Mouse (Mus musculus) neural tube, embryonic 11.5 days (tissue): ENCODE data around the gene Tmem132c. TPM values are rescaled to one million over a fixed set of nuclear protein-coding genes. Genes with fewer than 3 reads are reported as not detected.
A peak's percentile ranks its signal among the peaks of the same experiment; 100 is the strongest.

Experiments
- ATAC-seq: fragments of 200-750 bp; cut with Nextera tagmentation; 2 replicates; pipeline ENCODE4 v1.8.0; 2017; ENCODE audit warnings: moderate number of reproducible peaks, mild to moderate bottlenecking, moderate TSS enrichment, moderate library complexity; ENCODE audit not compliant: insufficient read depth, low FRiP score, low TSS enrichment
- DNase-seq: peaks from one replicate; pipeline ENCODE4 v3.0.0-alpha.2; 2015; ENCODE audit warnings: low spot score
- H3K27ac ChIP-seq: fragments of 300-500 bp; sonication (generic); 2 replicates; pipeline ENCODE4 v1.5.1; 2014; ENCODE audit warnings: low read depth, mild to moderate bottlenecking, low read length
- H3K27me3 ChIP-seq: fragments of 300-500 bp; sonication (generic); 2 replicates; pipeline ENCODE4 v1.6.1; 2014; ENCODE audit warnings: mild to moderate bottlenecking, low read length, mixed read lengths; ENCODE audit not compliant: control insufficient read depth, insufficient read depth
- H3K36me3 ChIP-seq: fragments of 300-500 bp; sonication (generic); 2 replicates; pipeline ENCODE4 v1.6.1; 2014; ENCODE audit warnings: mild to moderate bottlenecking, low read length, moderate library complexity, mixed read lengths; ENCODE audit not compliant: control insufficient read depth, insufficient read depth
- H3K4me1 ChIP-seq: fragments of 300-500 bp; sonication (generic); 2 replicates; pipeline ENCODE4 v1.6.1; 2014; ENCODE audit warnings: low read length, mixed read lengths; ENCODE audit not compliant: control insufficient read depth, insufficient read depth
- H3K4me2 ChIP-seq: fragments of 300-500 bp; sonication (generic); 2 replicates; pipeline ENCODE4 v1.6.1; 2014; ENCODE audit warnings: low read depth, mild to moderate bottlenecking, moderate library complexity
- H3K4me3 ChIP-seq: fragments of 300-500 bp; sonication (generic); 2 replicates; pipeline ENCODE4 v1.5.1; 2014; ENCODE audit warnings: low read depth, low read length
- H3K9ac ChIP-seq: fragments of 300-500 bp; sonication (generic); 2 replicates; pipeline ENCODE4 v1.6.1; 2014; ENCODE audit warnings: mild to moderate bottlenecking, low read length
- H3K9me3 ChIP-seq: fragments of 300-500 bp; sonication (generic); 2 replicates; pipeline ENCODE4 v1.6.1; 2016; ENCODE audit warnings: low read length; ENCODE audit not compliant: control insufficient read depth
- WGBS: fragments of 180-500 bp; shearing (Covaris S2); extraction: QIAGEN DNeasy Blood & Tissue Kit; methylation state at CpG from one replicate; pipeline ENCODE4 v1.1.7; 2014; 5-methylcytosine and 5-hydroxymethylcytosine counted together
- polyA plus RNA-seq: library from polyadenylated mRNA; unstranded; fragments of >200 nt; fragmentation: Nextera tagmentation; extraction: Ambion mirVana; gene quantifications from 2 replicates; pipeline ENCODE4 v1.2.1, GENCODE M21; 2014

The Tmem132c gene
- polyA plus RNA-seq, 1 experiment from 2014 or later, result 24.6 TPM

DNA sequence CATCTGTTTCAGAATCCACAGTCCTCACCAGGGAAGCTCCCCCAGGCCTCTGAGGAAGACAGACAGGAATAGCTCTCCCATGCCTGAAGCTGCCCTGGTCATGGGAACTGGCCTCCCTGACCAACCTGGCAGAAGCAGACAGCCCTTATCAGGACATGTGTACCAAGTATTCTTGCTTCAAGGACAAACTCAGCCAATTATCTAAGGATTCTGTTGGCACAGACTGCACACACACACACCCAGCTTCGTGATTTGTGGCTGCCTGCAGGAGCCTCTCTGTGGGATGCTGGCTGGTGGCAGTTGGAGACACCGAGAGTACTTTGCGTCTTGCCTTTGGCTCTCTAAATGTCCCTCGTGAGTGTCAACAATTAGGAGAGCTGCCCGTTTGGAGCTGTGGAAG is 226.5 kb downstream of the Tmem132c start:
- DNase-seq (no peak), ATAC-seq (no peak)
- Histone ChIP-seq H3K27ac (no peak overlapping the region), H3K27me3 (no peaks in the 10 kb centered on the region), H3K4me2 (no peak overlapping the region), H3K4me1 (no peaks in the 10 kb centered on the region), H3K9ac (no peak overlapping the region), H3K36me3 (no peaks in the 10 kb centered on the region), H3K9me3 (no peaks in the 10 kb centered on the region), H3K4me3 (no peak overlapping the region)
- WGBS, result 25% methylated on average over 5 of the region's 5 CpGs

DNA sequence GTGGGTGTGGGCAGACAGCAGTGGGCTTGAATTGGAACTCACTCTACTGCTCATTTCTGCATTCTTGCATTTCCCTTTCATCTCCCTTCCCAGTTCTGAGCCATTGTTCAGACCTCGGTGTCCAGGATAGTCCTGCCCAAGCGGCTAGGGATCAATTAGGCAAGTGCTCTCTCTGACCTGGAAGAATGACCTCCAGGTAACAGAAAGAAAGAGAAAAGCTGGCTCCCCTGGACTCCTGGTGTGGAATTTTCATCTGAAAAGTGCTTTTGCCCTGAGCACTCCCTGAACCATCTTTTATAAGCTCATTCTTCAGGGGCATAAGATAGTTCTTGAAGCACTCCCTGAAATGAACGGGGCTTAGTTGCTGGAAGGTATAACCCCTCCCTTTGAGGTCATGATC is 228.7 kb downstream of the Tmem132c start:
- Histone ChIP-seq H3K4me3 (no peak overlapping the region), H3K9me3 (no peaks in the 10 kb centered on the region), H3K36me3 (no peaks in the 10 kb centered on the region), H3K9ac (no peak overlapping the region), H3K27me3 (no peaks in the 10 kb centered on the region), H3K27ac (no peak overlapping the region), H3K4me1 (no peaks in the 10 kb centered on the region), H3K4me2 (no peak overlapping the region)
- no peak for ATAC-seq
- DNase-seq, result no peak
- 17% methylated on average over 3 of the region's 3 CpGs for WGBS

DNA sequence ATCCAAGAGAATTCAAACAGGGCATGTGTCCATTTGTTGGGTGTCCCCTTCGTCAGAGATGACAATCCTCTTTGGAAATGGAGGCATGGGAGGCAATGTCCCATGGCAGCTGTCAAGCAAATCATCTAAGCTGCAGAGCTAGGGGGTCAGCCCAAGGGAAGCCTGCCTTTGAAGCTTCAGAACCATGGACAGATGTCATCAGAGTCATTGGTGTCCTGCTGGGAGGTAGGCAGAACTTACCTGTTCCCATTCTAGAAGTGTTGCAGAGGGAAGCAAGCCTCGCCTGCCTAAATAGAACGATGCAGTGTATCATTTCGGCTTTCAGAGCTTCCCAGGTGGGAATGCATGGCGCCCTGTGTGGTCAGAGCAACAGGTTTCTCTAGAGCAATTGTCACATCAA is 230.3 kb downstream of the Tmem132c start:
- ATAC-seq (no peak), DNase-seq (no peak)
- 70% methylated on average over 5 of the region's 5 CpGs for WGBS
- Histone ChIP-seq H3K27me3 (no peaks in the 10 kb centered on the region), H3K4me2 (no peak overlapping the region), H3K9ac (no peak overlapping the region), H3K36me3 (no peaks in the 10 kb centered on the region), H3K9me3 (no peaks in the 10 kb centered on the region), H3K4me1 (no peaks in the 10 kb centered on the region), H3K27ac (no peak overlapping the region), H3K4me3 (no peak overlapping the region)

- Histone ChIP-seq H3K27ac (no peak overlapping the region), H3K4me2 (no peak overlapping the region), H3K36me3 (no peaks in the 10 kb centered on the region), H3K9me3 (no peaks in the 10 kb centered on the region), H3K4me3 (no peak overlapping the region), H3K27me3 (no peaks in the 10 kb centered on the region), H3K4me1 (peaks cover 4% of the 10 kb centered on the region; the same call in 1 of the 2 replicates), H3K9ac (no peak overlapping the region)
- DNase-seq (no peak), ATAC-seq (no peak)
- WGBS, result 71% methylated on average over 2 of the region's 2 CpGs
Measured at GRCm38 (mm10) chr5:127473706-127474105, 232.1 kb downstream of the Tmem132c start.

DNA sequence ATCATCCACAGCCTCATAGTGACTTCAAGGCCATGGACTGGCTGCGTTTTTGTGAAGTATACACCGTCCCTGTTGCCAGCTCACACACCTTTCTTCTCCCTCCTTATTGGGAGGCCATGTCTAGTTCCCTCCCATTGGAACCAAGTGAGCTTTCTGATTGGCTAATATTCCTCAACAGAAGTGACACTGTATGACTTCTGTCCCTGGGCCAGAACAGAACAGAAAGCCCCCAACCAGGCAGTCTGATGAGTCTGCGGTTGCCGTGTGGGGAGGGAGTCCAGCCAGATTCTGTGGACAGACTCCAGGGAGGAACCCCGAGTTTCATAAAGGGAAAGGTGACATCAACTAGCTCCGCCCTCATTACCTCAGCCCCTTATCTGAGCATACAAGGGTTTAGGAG is 233.2 kb downstream of the Tmem132c start:
- peaks cover 4% of the 10 kb centered on the region; the same call in 1 of the 2 replicates for H3K4me1 ChIP-seq
- ATAC-seq, result no peak
- 96% methylated on average over 6 of the region's 6 CpGs for whole genome bisulfite sequencing
- DNase-seq, result no peak
- no peaks in the 10 kb centered on the region for H3K36me3 ChIP-seq
- no peaks in the 10 kb centered on the region for H3K9me3 ChIP-seq
- no peaks in the 10 kb centered on the region for H3K27me3 ChIP-seq
- no peak overlapping the region for H3K4me3 ChIP-seq
- no peak overlapping the region for H3K4me2 ChIP-seq
- no peak overlapping the region for H3K27ac ChIP-seq
- H3K9ac ChIP-seq, result no peak overlapping the region

DNA sequence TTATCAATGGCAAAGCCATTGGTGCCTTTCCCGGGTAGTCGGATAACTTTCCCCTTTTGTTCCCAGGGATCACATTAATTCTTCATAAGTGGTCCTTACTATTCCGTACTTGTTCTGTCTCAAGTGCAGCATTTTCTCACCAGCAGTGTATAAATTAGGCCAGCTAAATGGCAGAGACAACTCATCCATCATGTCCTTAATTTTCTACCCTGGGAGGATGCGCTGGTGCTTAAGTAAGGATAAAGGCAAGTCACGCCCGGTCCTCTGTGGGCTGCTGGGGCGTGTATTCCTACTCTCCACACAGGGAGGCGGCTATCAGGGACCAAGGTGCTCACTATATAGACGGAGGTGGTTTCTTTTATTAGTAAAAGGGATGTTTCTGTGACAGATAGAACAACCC is 236.2 kb downstream of the Tmem132c start:
- Histone ChIP-seq H3K9ac (no peak overlapping the region), H3K4me2 (no peak overlapping the region), H3K27ac (no peak overlapping the region), H3K9me3 (no peaks in the 10 kb centered on the region), H3K36me3 (no peaks in the 10 kb centered on the region), H3K4me1 (peaks cover 4% of the 10 kb centered on the region; the same call in 1 of the 2 replicates), H3K4me3 (no peak overlapping the region), H3K27me3 (no peaks in the 10 kb centered on the region)
- DNase-seq (peak; percentile 35), ATAC-seq (peak; percentile 55; the same call in 1 of the 2 replicates)
- 13% methylated on average over 9 of the region's 9 CpGs for WGBS

- Histone ChIP-seq H3K4me1 (peaks cover 4% of the 10 kb centered on the region; the same call in 1 of the 2 replicates), H3K4me2 (no peak overlapping the region), H3K27ac (no peak overlapping the region), H3K36me3 (no peaks in the 10 kb centered on the region), H3K9ac (no peak overlapping the region), H3K4me3 (no peak overlapping the region), H3K9me3 (no peaks in the 10 kb centered on the region), H3K27me3 (no peaks in the 10 kb centered on the region)
- no peak for DNase-seq
- ATAC-seq, result no peak
- 10% methylated on average over 11 of the region's 11 CpGs for WGBS
Measured at GRCm38 (mm10) chr5:127478322-127478721, 236.7 kb downstream of the Tmem132c start.

GRCm38 (mm10) chr5:127480931-127481330 is 239.3 kb downstream of the Tmem132c start:
- H3K9me3 ChIP-seq, result no peaks in the 10 kb centered on the region
- H3K4me2 ChIP-seq, result no peak overlapping the region
- WGBS, result 74% methylated on average over 9 of the region's 9 CpGs
- no peak for ATAC-seq
- peaks cover 18% of the 10 kb centered on the region for H3K4me1 ChIP-seq
- no peaks in the 10 kb centered on the region for H3K36me3 ChIP-seq
- DNase-seq, result no peak
- H3K27ac ChIP-seq, result no peak overlapping the region
- no peak overlapping the region for H3K9ac ChIP-seq
- no peak overlapping the region for H3K4me3 ChIP-seq
- no peaks in the 10 kb centered on the region for H3K27me3 ChIP-seq

DNA sequence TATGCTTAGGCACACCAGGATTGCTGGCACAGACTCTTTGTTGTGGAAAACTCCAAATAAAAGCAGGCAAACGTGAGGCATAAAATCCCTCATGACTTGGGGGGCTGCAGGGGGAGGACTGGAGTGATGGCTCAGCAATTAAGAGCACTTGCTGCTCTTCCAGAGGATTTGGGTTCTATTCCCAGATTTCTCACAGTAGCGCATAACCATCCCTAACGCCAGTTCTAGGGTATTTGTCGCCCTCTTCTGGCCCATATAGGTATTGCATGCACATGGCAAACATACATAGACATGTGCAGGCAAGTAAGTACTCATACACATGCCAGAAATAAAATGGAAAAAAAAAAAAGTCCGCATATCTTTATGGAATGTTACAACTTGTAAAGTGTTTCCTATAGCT is 239.8 kb downstream of the Tmem132c start:
- WGBS, result 36% methylated on average over 5 of the region's 5 CpGs
- Histone ChIP-seq H3K4me2 (no peak overlapping the region), H3K9me3 (no peaks in the 10 kb centered on the region), H3K27me3 (no peaks in the 10 kb centered on the region), H3K4me3 (no peak overlapping the region), H3K4me1 (peaks cover 18% of the 10 kb centered on the region), H3K27ac (no peak overlapping the region), H3K9ac (no peak overlapping the region), H3K36me3 (no peaks in the 10 kb centered on the region)
- ATAC-seq (no peak), DNase-seq (peak; percentile 65)
